Mouse (Mus musculus) ES-Bruce4 (cell line): ENCODE results near the gene Plscr2.

Experiments used
- CTCF ChIP-seq: IDR thresholded peaks from one replicate; pipeline ENCODE4 v1.8.1; 2011; ENCODE audit warnings: low read depth, low read length
- POLR2A ChIP-seq: IDR thresholded peaks from one replicate; pipeline ENCODE4 v1.8.1; 2011; ENCODE audit warnings: low read length; ENCODE audit not compliant: insufficient read depth

- TF ChIP-seq CTCF (no peak), POLR2A (no peak)
Measured at GRCm38 (mm10) chr9:92280048-92280447, 4.6 kb downstream of the Plscr2 start.
